Mouse (Mus musculus): ENCODE results near the gene Il4i1. TPM values are rescaled to one million over a fixed set of nuclear protein-coding genes. Genes with fewer than 3 reads are reported as not detected.

Gene Il4i1
- 0.65 and 1.1 TPM in 2 replicates for polyA plus RNA-seq (2014; fragmentation: Nextera tagmentation; extraction: Ambion mirVana)

DNA sequence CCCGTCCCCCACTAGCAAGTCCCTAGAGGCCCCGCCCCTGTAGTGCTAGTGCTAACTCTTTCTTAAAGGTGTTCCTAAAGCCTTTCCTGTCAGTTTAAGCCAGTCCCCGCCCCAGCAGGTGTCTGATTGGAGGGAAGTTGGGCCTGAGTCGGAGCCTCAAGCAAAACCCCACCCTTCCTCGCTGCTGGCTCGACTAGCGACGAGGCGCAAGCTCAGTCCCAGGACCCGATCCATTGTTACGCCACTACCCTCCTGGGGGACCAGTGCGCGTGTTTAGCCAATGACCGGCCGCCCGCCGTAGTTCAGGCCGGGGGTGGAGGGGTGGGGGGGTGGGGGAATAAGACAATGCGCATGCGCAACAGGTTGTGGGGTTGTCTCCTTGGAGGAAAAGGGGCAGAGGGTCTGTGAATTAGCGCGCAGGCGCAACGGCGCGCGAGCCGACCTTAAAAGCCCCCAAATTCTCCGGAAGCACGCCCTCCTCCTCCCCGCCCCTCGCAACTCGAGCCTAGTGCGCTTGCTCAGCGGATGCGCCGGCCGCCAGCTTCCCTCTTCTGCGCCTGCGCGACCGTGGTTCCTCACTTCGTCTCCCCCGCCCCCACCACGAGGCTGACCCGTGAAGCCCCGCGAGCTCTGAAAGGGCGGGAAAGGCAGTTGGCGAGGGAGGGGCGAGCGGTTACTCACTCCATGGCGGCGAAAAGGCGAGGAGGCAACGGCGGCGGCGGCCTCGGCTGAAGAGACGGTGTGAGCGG is at the start of gene Il4i1, which contains the start of gene Nup62:
Gene Il4i1, plus strand, starts transcription at position 667 of the 749 bp plus-strand sequence.
Gene Nup62, plus strand, starts transcription at position 368 of the 749 bp plus-strand sequence.
- Histone ChIP-seq H3K9me3 (ENCODE audit: control insufficient read depth, low read length) (no peaks in the 10 kb centered on the region), H3K36me3 (ENCODE audit: control insufficient read depth, insufficient read depth, low read length) (0 out of 2 replicates have a peak, but pooled peaks cover 3% of the 10 kb centered on the region), H3K27ac (ENCODE audit: low read depth, low read length) (peak within 1 kb of the TSS; percentile 95), H3K4me1 (ENCODE audit: control insufficient read depth, insufficient read depth, low read length) (peaks cover 22% of the 10 kb centered on the region), H3K9ac (ENCODE audit: low read length) (peak within 1 kb of the TSS; percentile 96), H3K4me3 (ENCODE audit: low read depth, low read length) (peak within 1 kb of the TSS; percentile 85), H3K27me3 (ENCODE audit: control insufficient read depth, insufficient read depth, low read length) (no peaks in the 10 kb centered on the region), H3K4me2 (ENCODE audit: low read depth) (peak within 1 kb of the TSS; percentile 89)
- DNase-seq (ENCODE audit: low spot score): peak; percentile 100
- peak; percentile 93 for ATAC-seq (ENCODE audit: insufficient read depth, low FRiP score, low TSS enrichment)
- WGBS: under 1% methylated on average over 45 of the region's 62 CpGs

DNA sequence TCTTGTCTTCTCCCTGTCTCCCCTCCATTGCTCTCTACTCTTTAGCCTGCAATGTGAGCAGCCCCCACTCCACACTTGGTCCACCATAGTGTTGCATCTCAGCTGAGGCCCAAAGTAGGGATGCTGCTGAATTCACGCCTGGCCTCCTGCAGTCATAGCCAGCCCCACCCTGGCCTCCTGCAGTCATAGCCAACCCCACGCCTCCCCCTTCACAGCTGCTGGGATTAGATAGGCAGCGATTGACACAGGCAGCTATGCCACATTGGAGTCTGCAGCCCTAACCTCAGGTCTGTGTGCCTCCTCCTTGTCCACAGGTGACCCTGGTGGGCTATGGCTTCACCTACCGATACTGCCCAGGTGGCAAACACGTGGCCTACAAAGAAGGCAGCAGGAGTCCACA is 48.1 kb upstream of the Il4i1 start:
- H3K36me3 ChIP-seq (ENCODE audit: control insufficient read depth, insufficient read depth, low read length): peaks cover 16% of the 10 kb centered on the region
- 84% methylated on average over 5 of the region's 5 CpGs for WGBS

DNA sequence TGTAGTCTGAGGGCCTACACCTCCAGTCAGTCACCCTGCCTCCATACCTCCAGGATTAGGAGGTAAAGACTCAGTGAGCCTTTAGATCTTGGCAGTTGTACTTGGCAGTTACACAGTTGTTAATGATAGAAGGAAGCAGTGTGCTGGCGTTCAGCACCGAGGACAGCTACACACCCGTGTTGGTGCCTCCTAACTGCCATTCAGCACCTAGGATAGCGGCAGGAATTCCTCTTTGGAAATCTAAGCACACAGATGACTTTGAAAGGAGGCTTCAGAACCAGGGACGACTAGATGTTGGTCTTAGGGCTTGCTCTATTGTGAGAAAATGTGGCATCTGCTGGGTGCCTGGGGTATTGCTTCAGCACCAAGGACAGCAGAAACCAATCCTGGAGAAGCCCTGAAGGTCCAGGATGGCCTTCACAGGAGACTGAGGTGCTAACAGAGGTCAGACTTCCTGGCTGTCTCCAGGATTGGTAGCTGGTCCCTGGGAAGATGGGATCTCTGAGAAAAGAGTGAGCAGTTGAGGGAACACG is 46.1 kb upstream of the Il4i1 start:
- no peak for ATAC-seq (ENCODE audit: insufficient read depth, low FRiP score, low TSS enrichment)
- Histone ChIP-seq H3K9me3 (ENCODE audit: control insufficient read depth, low read length) (no peaks in the 10 kb centered on the region), H3K4me3 (ENCODE audit: low read depth, low read length) (no peak overlapping the region), H3K9ac (ENCODE audit: low read length) (no peak overlapping the region), H3K27me3 (ENCODE audit: control insufficient read depth, insufficient read depth, low read length) (no peaks in the 10 kb centered on the region), H3K4me1 (ENCODE audit: control insufficient read depth, insufficient read depth, low read length) (no peaks in the 10 kb centered on the region), H3K27ac (ENCODE audit: low read depth, low read length) (no peak overlapping the region), H3K36me3 (ENCODE audit: control insufficient read depth, insufficient read depth, low read length) (peaks cover 11% of the 10 kb centered on the region), H3K4me2 (ENCODE audit: low read depth) (no peak overlapping the region)
- WGBS: 18% methylated on average over 6 of the region's 6 CpGs
- peak; percentile 70 for DNase-seq (ENCODE audit: low spot score)

More for the DNA sequence above, 48.1 kb upstream of the Il4i1 start:
- H3K27ac ChIP-seq (ENCODE audit: low read depth, low read length): no peak overlapping the region
- H3K9ac ChIP-seq (ENCODE audit: low read length): no peak overlapping the region
- H3K9me3 ChIP-seq (ENCODE audit: control insufficient read depth, low read length): no peaks in the 10 kb centered on the region
- no peaks in the 10 kb centered on the region for H3K27me3 ChIP-seq (ENCODE audit: control insufficient read depth, insufficient read depth, low read length)
- H3K4me2 ChIP-seq (ENCODE audit: low read depth): no peak overlapping the region
- H3K4me3 ChIP-seq (ENCODE audit: low read depth, low read length): no peak overlapping the region
- ATAC-seq (ENCODE audit: insufficient read depth, low FRiP score, low TSS enrichment) (no peak), DNase-seq (ENCODE audit: low spot score) (no peak)
- no peaks in the 10 kb centered on the region for H3K4me1 ChIP-seq (ENCODE audit: control insufficient read depth, insufficient read depth, low read length)

DNA sequence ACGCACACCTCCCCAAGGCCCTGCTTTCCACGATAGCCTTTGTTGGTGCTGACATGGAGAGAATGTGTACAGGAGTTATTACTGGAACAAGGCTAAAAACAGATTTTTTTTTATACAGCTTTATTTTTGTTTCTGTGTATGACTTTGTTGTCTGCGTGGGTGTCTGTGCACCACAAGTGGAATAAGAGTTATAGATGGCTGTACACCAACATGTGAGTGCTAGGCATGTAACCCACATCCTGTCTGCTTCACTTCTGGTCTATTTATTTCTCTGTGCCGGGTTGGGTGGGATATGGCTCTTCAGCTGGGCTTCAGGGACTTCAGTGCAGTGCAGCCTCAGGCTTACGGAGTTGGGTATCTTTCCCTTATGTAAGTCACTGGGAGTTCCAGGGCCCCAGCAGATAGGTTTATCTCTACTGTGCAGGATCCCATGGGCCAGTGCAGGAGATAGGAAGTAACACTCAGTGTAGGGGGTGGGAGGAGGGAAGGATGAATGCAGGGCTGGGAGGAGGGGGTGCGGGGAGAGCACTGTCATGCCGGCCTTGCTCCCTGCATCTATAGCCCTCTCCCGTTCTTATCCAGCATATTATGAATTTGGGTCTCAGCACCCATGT is 43.5 kb upstream of the Il4i1 start:
- no peak overlapping the region for H3K27ac ChIP-seq (ENCODE audit: low read depth, low read length)
- H3K9me3 ChIP-seq (ENCODE audit: control insufficient read depth, low read length): no peaks in the 10 kb centered on the region
- H3K4me2 ChIP-seq (ENCODE audit: low read depth): no peak overlapping the region
- ATAC-seq (ENCODE audit: insufficient read depth, low FRiP score, low TSS enrichment) (no peak), DNase-seq (ENCODE audit: low spot score) (no peak)
- peaks cover 4% of the 10 kb centered on the region for H3K36me3 ChIP-seq (ENCODE audit: control insufficient read depth, insufficient read depth, low read length)
- H3K27me3 ChIP-seq (ENCODE audit: control insufficient read depth, insufficient read depth, low read length): no peaks in the 10 kb centered on the region
- H3K4me3 ChIP-seq (ENCODE audit: low read depth, low read length): no peak overlapping the region
- WGBS: 90% methylated on average over 8 of the region's 8 CpGs
- no peaks in the 10 kb centered on the region for H3K4me1 ChIP-seq (ENCODE audit: control insufficient read depth, insufficient read depth, low read length)
- no peak overlapping the region for H3K9ac ChIP-seq (ENCODE audit: low read length)

DNA sequence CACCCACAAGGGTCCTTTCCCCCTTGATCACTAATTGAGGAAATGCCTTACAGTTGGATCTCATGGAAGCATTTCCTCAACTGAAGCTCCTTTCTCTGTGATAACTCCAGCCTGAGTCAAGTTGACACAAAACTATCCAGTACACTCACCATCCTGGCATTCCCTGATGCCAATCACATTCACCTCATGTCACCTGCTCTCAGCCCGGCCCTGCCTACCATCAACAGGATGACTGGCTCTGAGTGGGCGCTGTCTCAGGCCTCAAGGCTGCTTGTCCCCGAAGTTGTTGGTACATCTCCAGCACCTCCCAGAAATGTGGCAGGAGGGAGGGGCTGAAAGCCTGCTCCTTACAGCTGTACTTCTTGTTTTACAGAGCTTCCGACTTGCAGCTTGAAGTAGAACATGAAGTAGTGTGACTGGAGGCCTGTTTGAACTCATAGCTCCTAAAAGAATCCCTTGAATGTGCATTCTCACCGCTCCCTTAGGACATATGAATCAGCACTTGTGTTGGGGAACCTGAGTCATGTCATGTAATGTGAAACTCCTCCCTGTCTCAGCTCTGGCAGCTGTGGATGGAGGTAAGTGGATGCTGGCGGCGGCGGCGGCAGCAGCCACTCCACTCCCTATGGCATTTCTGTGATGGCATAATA is 39.2 kb upstream of the Il4i1 start:
- no peak overlapping the region for H3K4me2 ChIP-seq (ENCODE audit: low read depth)
- no peak overlapping the region for H3K9ac ChIP-seq (ENCODE audit: low read length)
- no peaks in the 10 kb centered on the region for H3K27me3 ChIP-seq (ENCODE audit: control insufficient read depth, insufficient read depth, low read length)
- 89% methylated on average over 9 of the region's 9 CpGs for WGBS
- ATAC-seq (ENCODE audit: insufficient read depth, low FRiP score, low TSS enrichment): no peak
- H3K9me3 ChIP-seq (ENCODE audit: control insufficient read depth, low read length): no peaks in the 10 kb centered on the region
- H3K36me3 ChIP-seq (ENCODE audit: control insufficient read depth, insufficient read depth, low read length): no peaks in the 10 kb centered on the region; the same call in 1 of the 2 replicates
- H3K27ac ChIP-seq (ENCODE audit: low read depth, low read length): no peak overlapping the region
- no peak overlapping the region for H3K4me3 ChIP-seq (ENCODE audit: low read depth, low read length)
- DNase-seq (ENCODE audit: low spot score): no peak
- no peaks in the 10 kb centered on the region for H3K4me1 ChIP-seq (ENCODE audit: control insufficient read depth, insufficient read depth, low read length)

DNA sequence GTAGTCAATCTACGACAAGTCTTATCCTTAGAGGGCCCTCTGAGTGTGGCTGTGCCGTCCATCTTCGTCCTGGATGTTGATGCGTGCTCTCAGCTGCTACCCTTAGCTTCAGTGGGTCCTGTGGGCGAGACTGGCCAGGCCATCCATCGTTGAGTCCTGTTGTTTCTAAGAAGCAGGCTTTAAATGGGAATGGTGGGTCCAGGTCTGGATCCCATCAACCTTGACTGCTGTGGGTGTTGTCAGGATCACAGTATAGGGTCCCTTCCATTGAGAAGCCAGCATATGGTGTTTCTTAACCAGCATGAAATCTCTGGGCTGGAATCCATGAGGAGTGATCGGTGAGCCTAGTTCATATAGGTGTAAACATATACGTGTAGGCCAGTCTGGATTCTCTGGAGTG is 36.1 kb upstream of the Il4i1 start:
- H3K4me1 ChIP-seq (ENCODE audit: control insufficient read depth, insufficient read depth, low read length): no peaks in the 10 kb centered on the region
- no peaks in the 10 kb centered on the region for H3K27me3 ChIP-seq (ENCODE audit: control insufficient read depth, insufficient read depth, low read length)
- H3K4me3 ChIP-seq (ENCODE audit: low read depth, low read length): no peak overlapping the region
- WGBS: 86% methylated on average over 8 of the region's 8 CpGs
- ATAC-seq (ENCODE audit: insufficient read depth, low FRiP score, low TSS enrichment) (no peak), DNase-seq (ENCODE audit: low spot score) (no peak)
- no peaks in the 10 kb centered on the region for H3K9me3 ChIP-seq (ENCODE audit: control insufficient read depth, low read length)
- no peak overlapping the region for H3K4me2 ChIP-seq (ENCODE audit: low read depth)
- H3K9ac ChIP-seq (ENCODE audit: low read length): no peak overlapping the region
- no peak overlapping the region for H3K27ac ChIP-seq (ENCODE audit: low read depth, low read length)
- H3K36me3 ChIP-seq (ENCODE audit: control insufficient read depth, insufficient read depth, low read length): no peaks in the 10 kb centered on the region; the same call in 1 of the 2 replicates

DNA sequence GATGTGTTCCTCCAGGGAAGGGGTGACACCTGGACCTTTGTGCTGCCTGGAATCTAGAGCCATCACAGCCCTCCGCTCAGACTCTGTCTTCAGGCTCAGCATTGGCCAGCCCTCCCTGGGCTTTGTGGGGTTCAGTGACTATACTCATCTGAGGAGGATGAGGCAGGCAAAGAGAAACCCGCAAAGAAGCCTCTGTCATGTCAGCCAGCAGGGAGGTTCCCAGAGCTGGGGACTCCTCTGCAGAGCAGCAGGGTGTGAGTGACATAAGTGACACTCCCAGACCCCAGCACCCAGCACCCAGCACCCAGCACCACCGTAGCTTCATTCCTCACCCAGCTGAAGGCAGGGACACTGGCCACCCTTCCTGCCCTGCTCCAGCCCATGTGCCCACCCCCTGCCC is 26.7 kb upstream of the Il4i1 start:
- Histone ChIP-seq H3K9ac (ENCODE audit: low read length) (no peak overlapping the region), H3K27me3 (ENCODE audit: control insufficient read depth, insufficient read depth, low read length) (no peaks in the 10 kb centered on the region), H3K4me1 (ENCODE audit: control insufficient read depth, insufficient read depth, low read length) (no peaks in the 10 kb centered on the region), H3K4me2 (ENCODE audit: low read depth) (no peak overlapping the region), H3K4me3 (ENCODE audit: low read depth, low read length) (no peak overlapping the region), H3K36me3 (ENCODE audit: control insufficient read depth, insufficient read depth, low read length) (no peaks in the 10 kb centered on the region), H3K27ac (ENCODE audit: low read depth, low read length) (no peak overlapping the region), H3K9me3 (ENCODE audit: control insufficient read depth, low read length) (no peaks in the 10 kb centered on the region)
- WGBS: 63% methylated on average over 3 of the region's 3 CpGs
- ATAC-seq (ENCODE audit: insufficient read depth, low FRiP score, low TSS enrichment): no peak
- DNase-seq (ENCODE audit: low spot score): no peak

DNA sequence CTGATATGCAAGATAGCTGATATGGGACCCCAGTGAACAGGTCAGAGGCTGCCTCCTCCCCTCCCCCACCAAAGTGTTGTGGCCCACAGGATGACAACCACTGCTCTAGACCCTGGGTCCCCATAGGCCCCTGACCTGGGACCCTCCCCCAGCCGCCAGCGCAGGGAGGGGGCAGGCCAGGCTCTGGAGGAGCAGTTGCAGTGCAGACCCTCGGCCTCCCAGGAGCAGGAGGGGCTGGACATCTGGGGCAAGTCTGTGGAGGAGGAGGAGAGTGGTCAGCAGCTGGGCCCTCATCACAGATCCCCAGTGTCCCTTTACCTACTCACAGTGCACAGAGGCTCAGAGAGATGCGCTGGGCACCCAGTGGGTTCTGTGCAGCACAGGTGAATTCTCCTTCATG is 26.1 kb upstream of the Il4i1 start:
- Histone ChIP-seq H3K27ac (ENCODE audit: low read depth, low read length) (no peak overlapping the region), H3K36me3 (ENCODE audit: control insufficient read depth, insufficient read depth, low read length) (no peaks in the 10 kb centered on the region), H3K4me1 (ENCODE audit: control insufficient read depth, insufficient read depth, low read length) (no peaks in the 10 kb centered on the region), H3K4me3 (ENCODE audit: low read depth, low read length) (no peak overlapping the region), H3K9me3 (ENCODE audit: control insufficient read depth, low read length) (peaks cover 3% of the 10 kb centered on the region; the same call in 1 of the 2 replicates), H3K9ac (ENCODE audit: low read length) (no peak overlapping the region), H3K27me3 (ENCODE audit: control insufficient read depth, insufficient read depth, low read length) (no peaks in the 10 kb centered on the region), H3K4me2 (ENCODE audit: low read depth) (no peak overlapping the region)
- ATAC-seq (ENCODE audit: insufficient read depth, low FRiP score, low TSS enrichment): no peak
- no peak for DNase-seq (ENCODE audit: low spot score)
- 69% methylated on average over 4 of the region's 4 CpGs for WGBS
